Mouse (Mus musculus): ENCODE results near the gene Hsf4. TPM values are rescaled to one million over a fixed set of nuclear protein-coding genes. Genes with fewer than 3 reads are reported as not detected.

Hsf4 gene
- total RNA-seq, 4 experiments from 2014 or later: 8.8 to 12.6 (median 10.9) TPM

Small RNA genes within 50 kb of the gene (microRNA-seq; reads per million reads assigned to microRNA genes)
- gene Gm27320 (not detected), gene Mir328 (2,559 reads per million, percentile 87 among the genes with 10 or more reads in this experiment)

Other genes starting within 250 kb of the Hsf4 start
- gene Ces3a, start 221.2 kb upstream of the Hsf4 start, total RNA-seq (2022): not detected
- gene Ces3b, start 186.0 kb upstream of the Hsf4 start, total RNA-seq (2022): not detected
- gene Ces4a, start 138.0 kb upstream of the Hsf4 start, total RNA-seq (2022): not detected
- 10 to 100 TPM; 87.8 to 96.8 (median 94.6) TPM for gene Cbfb, start 99.1 kb upstream of the Hsf4 start, total RNA-seq (2022)
- 10 to 100 TPM; 24.7 to 38.2 (median 32.9) TPM for gene D230025D16Rik, start 44.7 kb upstream of the Hsf4 start, total RNA-seq (2022)
- gene B3gnt9, start 14.6 kb upstream of the Hsf4 start, total RNA-seq (2022): 1 to 10 TPM; 1.1 to 1.7 (median 1.4) TPM
- 1 to 10 TPM; 2.3 to 4.2 (median 3.1) TPM for gene Tradd, start 5.2 kb upstream of the Hsf4 start, total RNA-seq (2022)
- 1 to 10 TPM in 2 of 4 experiments, under 1 TPM in 2; 0.36 to 1.3 (median 0.94) TPM for gene Fbxl8, start 5.2 kb upstream of the Hsf4 start, total RNA-seq (2022)
- 10 to 100 TPM; 30.0 to 40.5 (median 34.4) TPM for gene Nol3, start 6.3 kb downstream of the Hsf4 start, total RNA-seq (2022)
- under 1 TPM; 0.27 to 0.65 (median 0.42) TPM for gene 4931428F04Rik, start 20.1 kb downstream of the Hsf4 start, total RNA-seq (2022)
- gene Exoc3l, start 26.3 kb downstream of the Hsf4 start, total RNA-seq (2022): 1 to 10 TPM in 2 of 4 experiments, under 1 TPM in 2; 0.94 to 2.5 (median 1.4) TPM
- 10 to 100 TPM; 28.1 to 37.8 (median 33.7) TPM for gene E2f4, start 27.9 kb downstream of the Hsf4 start, total RNA-seq (2022)
- 1 to 10 TPM in 3 of 4 experiments, under 1 TPM in 1; 0.99 to 2.7 (median 1.4) TPM for gene Elmo3, start 35.8 kb downstream of the Hsf4 start, total RNA-seq (2022)
- 1 to 10 TPM in 3 of 4 experiments, under 1 TPM in 1; 0.82 to 1.3 (median 1.0) TPM for gene Lrrc29, start 56.5 kb downstream of the Hsf4 start, total RNA-seq (2022)
- gene Tmem208, start 56.6 kb downstream of the Hsf4 start, total RNA-seq (2022): 10 to 100 TPM; 20.9 to 24.2 (median 22.9) TPM
- gene Fhod1, start 78.2 kb downstream of the Hsf4 start, total RNA-seq (2022): 10 to 100 TPM; 21.1 to 28.8 (median 23.9) TPM
- under 1 TPM; 0.38 to 0.65 (median 0.52) TPM for gene Slc9a5, start 79.0 kb downstream of the Hsf4 start, total RNA-seq (2022)
- under 1 TPM in 1 of 4 experiments, not detected in 3; 0.12 TPM for gene Plekhg4, start 103.5 kb downstream of the Hsf4 start, total RNA-seq (2022)
- under 1 TPM in 2 of 4 experiments, not detected in 2; 0.08 to 0.49 TPM for gene Kctd19, start 143.7 kb downstream of the Hsf4 start, total RNA-seq (2022)
- gene Lrrc36, start 143.8 kb downstream of the Hsf4 start, total RNA-seq (2022): under 1 TPM in 2 of 4 experiments, not detected in 2; 0.70 TPM
- 10 to 100 TPM; 22.7 to 38.8 (median 34.2) TPM for gene Tppp3, start 201.7 kb downstream of the Hsf4 start, total RNA-seq (2022)
- gene Zdhhc1, start 227.1 kb downstream of the Hsf4 start, total RNA-seq (2022): 10 to 100 TPM; 10.3 to 11.7 (median 11.4) TPM
- under 1 TPM in 2 of 4 experiments, not detected in 2; 0.12 to 0.62 TPM for gene Hsd11b2, start 249.0 kb downstream of the Hsf4 start, total RNA-seq (2022)

Measured in gastrocnemius, adult 8-10 months (tissue).